Mouse (Mus musculus): ENCODE data around the gene Gm11027. TPM values are rescaled to one million over a fixed set of nuclear protein-coding genes. Genes with fewer than 3 reads are reported as not detected.
A peak's percentile ranks its signal among the peaks of the same experiment; 100 is the strongest.

The Gm11027 gene
- polyA plus RNA-seq, 1 experiment = not detected

DNA sequence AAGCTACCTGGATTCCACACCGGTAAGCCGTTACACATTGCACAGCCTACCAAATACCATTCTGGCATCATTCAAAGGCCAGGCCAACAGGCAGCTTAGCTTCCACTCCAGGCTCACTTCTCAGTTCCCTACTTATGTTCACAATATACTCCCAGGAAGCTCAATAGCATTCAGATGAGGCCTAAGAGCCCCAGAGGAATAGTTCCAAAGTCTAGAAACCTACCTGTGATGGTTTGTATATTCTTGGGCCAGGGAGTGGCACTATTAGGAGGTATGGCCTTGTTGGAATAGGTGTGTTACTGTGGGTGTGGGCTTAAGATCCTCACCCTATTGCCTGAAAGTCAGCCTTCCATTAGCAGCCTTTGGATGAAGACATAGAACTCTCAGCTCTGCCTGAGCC, 4.1 kb upstream of the Gm11027 start:
- Histone ChIP-seq H3K4me1 (ENCODE audit: control insufficient read depth) (peaks cover 22% of the 10 kb centered on the region), H3K4me3 (replicated peaks) (no peak overlapping the region), H3K9me3 (ENCODE audit: control insufficient read depth, low read length) (no peaks in the 10 kb centered on the region), H3K36me3 (ENCODE audit: control insufficient read depth) (no peaks in the 10 kb centered on the region), H3K27me3 (ENCODE audit: control insufficient read depth) (no peaks in the 10 kb centered on the region)
- TF ChIP-seq TAL1 (IDR thresholded peaks at IDR 0.05; ENCODE audit: low read length) (no peak), GATA1 (IDR thresholded peaks at IDR 0.05; ENCODE audit: low read length) (no peak)

DNA sequence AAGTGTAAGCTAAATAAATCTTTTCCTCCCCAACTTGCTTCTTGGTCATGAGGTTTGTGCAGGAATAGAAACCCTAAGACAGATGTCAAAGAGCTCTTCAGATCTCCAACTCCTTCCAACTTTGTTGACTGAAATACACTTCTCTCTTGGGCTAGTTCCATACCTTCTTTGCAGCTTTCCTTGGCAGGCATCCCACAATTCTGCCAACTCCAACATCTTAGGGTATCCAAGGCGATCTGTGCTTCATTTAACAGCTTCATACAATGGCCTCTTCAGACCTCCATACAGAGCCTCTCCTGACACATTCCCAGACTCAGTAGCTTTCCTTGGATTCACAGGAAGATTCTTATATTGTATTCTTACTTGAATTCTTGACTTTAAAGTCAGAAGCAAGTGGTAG, 1.5 kb upstream of the Gm11027 start:
- TF ChIP-seq GATA1 (IDR thresholded peaks at IDR 0.05; ENCODE audit: low read length) = no peak
- TF ChIP-seq TAL1 (IDR thresholded peaks at IDR 0.05; ENCODE audit: low read length) = no peak
- Histone ChIP-seq H3K27me3 (ENCODE audit: control insufficient read depth) (no peaks in the 10 kb centered on the region), H3K4me1 (ENCODE audit: control insufficient read depth) (peaks cover 46% of the 10 kb centered on the region), H3K36me3 (ENCODE audit: control insufficient read depth) (no peaks in the 10 kb centered on the region), H3K4me3 (replicated peaks) (no peak overlapping the region), H3K9me3 (ENCODE audit: control insufficient read depth, low read length) (no peaks in the 10 kb centered on the region)

DNA sequence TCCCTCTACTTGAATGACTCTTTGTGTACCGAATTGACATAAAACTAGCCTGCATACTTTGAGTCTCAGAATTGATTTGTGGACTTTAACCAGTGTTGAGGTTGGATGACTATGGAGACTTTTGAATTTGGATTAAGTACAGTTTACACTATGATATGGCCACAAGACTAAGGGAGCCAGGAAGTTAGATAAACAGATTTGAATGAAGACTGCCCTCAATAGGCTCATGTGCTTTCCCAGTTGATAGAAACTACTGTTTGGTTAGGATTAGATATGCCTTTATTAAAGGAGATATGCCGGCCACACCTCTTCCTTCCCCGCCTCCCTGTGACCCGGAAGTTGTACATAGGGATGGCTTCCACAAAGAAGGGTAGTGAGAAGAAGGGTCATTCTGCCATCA, 445 bp downstream of the Gm11027 start:
- no peak for TF ChIP-seq GATA1 (IDR thresholded peaks at IDR 0.05; ENCODE audit: low read length)
- no peak for TF ChIP-seq TAL1 (IDR thresholded peaks at IDR 0.05; ENCODE audit: low read length)
- H3K4me1 ChIP-seq (ENCODE audit: control insufficient read depth) = peaks cover 59% of the 10 kb centered on the region

DNA sequence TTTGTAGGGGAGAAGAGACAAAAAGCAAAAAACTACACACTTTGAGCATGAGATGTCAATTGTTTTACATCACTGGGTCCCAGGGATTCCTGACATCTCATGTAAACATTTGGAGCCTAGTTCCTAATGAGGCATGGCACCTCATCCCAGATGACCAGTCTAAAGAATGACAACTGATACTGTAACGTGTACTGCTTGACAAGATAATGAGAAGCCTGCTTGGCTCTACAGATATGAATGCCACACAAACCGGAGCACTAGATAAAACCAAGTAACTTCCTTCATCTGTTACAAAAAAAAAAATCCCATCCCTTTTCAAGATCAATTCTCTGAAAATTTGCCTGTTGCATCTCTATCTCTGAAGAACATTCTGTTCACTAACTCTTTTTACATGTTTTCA, 1.8 kb downstream of the Gm11027 start:
- Histone ChIP-seq H3K36me3 (ENCODE audit: control insufficient read depth) (no peaks in the 10 kb centered on the region), H3K4me1 (ENCODE audit: control insufficient read depth) (peaks cover 66% of the 10 kb centered on the region), H3K4me3 (replicated peaks) (no peak overlapping the region), H3K9me3 (ENCODE audit: control insufficient read depth, low read length) (no peaks in the 10 kb centered on the region), H3K27me3 (ENCODE audit: control insufficient read depth) (no peaks in the 10 kb centered on the region)
- TF ChIP-seq TAL1 (IDR thresholded peaks at IDR 0.05; ENCODE audit: low read length) (peak; percentile 47; the same call in 2 of the 3 replicates), GATA1 (IDR thresholded peaks at IDR 0.05; ENCODE audit: low read length) (peak; percentile 29; the same call in 1 of the 2 replicates)

More for the DNA sequence above, 445 bp downstream of the Gm11027 start:
- Histone ChIP-seq H3K36me3 (ENCODE audit: control insufficient read depth) (no peaks in the 10 kb centered on the region), H3K27me3 (ENCODE audit: control insufficient read depth) (no peaks in the 10 kb centered on the region), H3K9me3 (ENCODE audit: control insufficient read depth, low read length) (no peaks in the 10 kb centered on the region), H3K4me3 (replicated peaks) (no peak overlapping the region)

DNA sequence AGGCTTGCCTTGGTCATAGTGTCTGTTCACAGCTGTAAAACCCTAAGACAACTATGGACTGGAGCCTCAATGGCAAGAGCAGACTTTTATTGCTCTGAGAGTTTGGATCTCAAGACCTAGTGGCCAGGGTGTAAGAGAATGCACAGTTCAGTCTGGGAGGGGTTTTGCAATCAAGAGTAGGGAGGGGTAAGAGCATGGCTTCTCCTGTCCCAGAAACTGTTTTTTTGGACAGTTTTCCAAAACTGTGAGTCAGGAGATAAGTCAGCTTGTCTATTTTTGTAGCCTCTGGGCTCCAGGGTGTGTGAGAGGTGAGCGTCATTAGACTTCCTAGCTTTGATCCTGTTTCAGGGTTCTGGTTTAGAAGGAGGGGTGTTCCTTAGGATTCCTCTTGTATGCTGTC, 3.4 kb downstream of the Gm11027 start:
- Histone ChIP-seq H3K36me3 (ENCODE audit: control insufficient read depth) (no peaks in the 10 kb centered on the region), H3K27me3 (ENCODE audit: control insufficient read depth) (no peaks in the 10 kb centered on the region), H3K4me1 (ENCODE audit: control insufficient read depth) (peaks cover 74% of the 10 kb centered on the region), H3K4me3 (replicated peaks) (no peak overlapping the region), H3K9me3 (ENCODE audit: control insufficient read depth, low read length) (no peaks in the 10 kb centered on the region)
- TF ChIP-seq TAL1 (IDR thresholded peaks at IDR 0.05; ENCODE audit: low read length) (no peak), GATA1 (IDR thresholded peaks at IDR 0.05; ENCODE audit: low read length) (no peak)

DNA sequence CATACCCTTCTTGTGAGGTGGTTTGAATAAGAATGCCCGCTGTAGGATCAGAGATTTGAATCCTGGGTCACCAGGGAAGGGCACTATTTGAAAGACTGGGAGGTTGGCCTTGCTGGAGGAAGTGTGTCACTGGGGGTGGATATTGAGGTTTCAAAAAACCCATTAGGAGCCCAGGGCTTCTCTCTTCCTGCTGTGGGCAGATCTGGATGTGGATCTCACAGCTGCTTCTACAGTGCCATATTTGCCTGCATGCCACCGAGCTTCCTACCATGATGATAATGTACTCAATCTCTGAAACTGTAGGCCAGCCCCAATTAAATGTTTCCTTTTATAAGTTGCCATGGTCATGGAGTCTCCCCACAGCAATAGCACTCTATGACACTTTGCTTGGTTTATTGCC, 4.0 kb downstream of the Gm11027 start:
- Histone ChIP-seq H3K4me3 (replicated peaks) (no peak overlapping the region), H3K9me3 (ENCODE audit: control insufficient read depth, low read length) (no peaks in the 10 kb centered on the region), H3K36me3 (ENCODE audit: control insufficient read depth) (no peaks in the 10 kb centered on the region), H3K27me3 (ENCODE audit: control insufficient read depth) (no peaks in the 10 kb centered on the region), H3K4me1 (ENCODE audit: control insufficient read depth) (peaks cover 79% of the 10 kb centered on the region)
- TF ChIP-seq GATA1 (IDR thresholded peaks at IDR 0.05; ENCODE audit: low read length) (no peak), TAL1 (IDR thresholded peaks at IDR 0.05; ENCODE audit: low read length) (no peak)

DNA sequence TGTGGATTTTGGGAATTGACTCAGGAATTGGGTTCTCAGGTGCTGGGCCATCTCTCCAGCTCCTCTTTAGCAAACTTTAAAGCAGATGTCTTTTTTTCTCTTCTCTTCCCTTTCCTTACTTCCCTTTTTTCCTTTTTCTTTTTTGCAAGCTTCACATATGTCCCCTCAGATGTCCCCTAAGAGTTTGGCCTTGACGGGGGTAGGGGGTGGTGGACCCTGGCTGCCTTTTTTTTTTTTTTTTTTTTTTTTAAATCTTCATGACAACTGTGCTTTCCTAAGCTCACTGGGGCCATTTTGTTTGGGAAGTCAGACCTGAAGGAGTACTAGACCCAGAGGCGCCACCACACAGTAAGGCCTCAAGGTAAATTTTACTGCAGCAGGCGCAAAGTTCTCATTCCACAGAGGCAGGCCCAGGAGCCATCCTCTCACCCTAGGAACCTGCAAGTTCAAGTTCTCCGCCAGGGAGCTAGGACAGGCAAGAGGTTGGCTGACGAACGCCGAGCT, 5.0 kb downstream of the Gm11027 start:
- Histone ChIP-seq H3K9me3 (ENCODE audit: control insufficient read depth, low read length) (no peaks in the 10 kb centered on the region), H3K4me1 (ENCODE audit: control insufficient read depth) (peaks cover 80% of the 10 kb centered on the region), H3K4me3 (replicated peaks) (peak overlapping the region; percentile 100), H3K36me3 (ENCODE audit: control insufficient read depth) (peaks cover 2% of the 10 kb centered on the region; the same call in 1 of the 2 replicates), H3K27me3 (ENCODE audit: control insufficient read depth) (no peaks in the 10 kb centered on the region)
- no peak for TF ChIP-seq TAL1 (IDR thresholded peaks at IDR 0.05; ENCODE audit: low read length)
- TF ChIP-seq GATA1 (IDR thresholded peaks at IDR 0.05; ENCODE audit: low read length) = no peak

DNA sequence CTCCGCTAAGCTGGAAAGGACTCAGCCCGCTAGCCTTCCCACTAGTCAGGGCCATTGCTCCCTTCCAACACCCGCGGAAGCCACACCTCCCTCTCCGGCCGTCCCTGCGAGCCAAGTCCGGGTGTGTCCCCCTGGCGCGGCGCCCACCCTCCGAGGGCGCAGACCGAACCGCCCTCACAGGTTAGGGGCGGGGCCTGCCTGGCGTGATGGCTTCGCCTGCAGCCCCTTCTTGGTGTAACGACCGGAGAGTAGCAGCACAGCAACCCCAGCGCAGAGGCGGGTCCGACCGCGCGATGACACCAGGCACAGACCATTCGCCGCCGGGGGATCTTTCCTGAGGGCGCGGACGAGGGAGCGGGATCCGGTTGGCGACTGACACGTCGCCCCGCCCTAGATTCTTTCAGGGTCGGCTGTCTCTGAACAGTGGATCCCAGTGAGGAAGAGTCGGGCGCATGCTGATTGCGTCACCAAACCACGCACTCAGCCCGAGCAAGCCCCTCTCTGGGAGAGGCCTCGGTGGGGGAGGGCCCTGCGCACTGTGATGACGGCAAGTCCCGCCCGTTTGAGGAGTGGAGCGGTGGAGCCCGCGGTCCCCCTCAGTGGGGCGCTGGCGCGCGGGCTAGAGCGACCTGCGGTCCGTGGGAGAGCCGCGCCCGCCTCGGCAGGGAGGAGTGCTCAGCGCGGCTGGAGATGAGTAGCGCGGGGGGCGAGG, 5.6 kb downstream of the Gm11027 start, which contains the start of gene Esyt2:
Esyt2 (plus strand) TSS at position 544 of the 712 bp plus-strand sequence.
- Histone ChIP-seq H3K9me3 (ENCODE audit: control insufficient read depth, low read length) (no peaks in the 10 kb centered on the region), H3K4me1 (ENCODE audit: control insufficient read depth) (peaks cover 76% of the 10 kb centered on the region), H3K36me3 (ENCODE audit: control insufficient read depth) (peaks cover 5% of the 10 kb centered on the region), H3K4me3 (replicated peaks) (peak within 1 kb of the TSS; percentile 100), H3K27me3 (ENCODE audit: control insufficient read depth) (no peaks in the 10 kb centered on the region)
- no peak for TF ChIP-seq TAL1 (IDR thresholded peaks at IDR 0.05; ENCODE audit: low read length)
- TF ChIP-seq GATA1 (IDR thresholded peaks at IDR 0.05; ENCODE audit: low read length) = no peak

DNA sequence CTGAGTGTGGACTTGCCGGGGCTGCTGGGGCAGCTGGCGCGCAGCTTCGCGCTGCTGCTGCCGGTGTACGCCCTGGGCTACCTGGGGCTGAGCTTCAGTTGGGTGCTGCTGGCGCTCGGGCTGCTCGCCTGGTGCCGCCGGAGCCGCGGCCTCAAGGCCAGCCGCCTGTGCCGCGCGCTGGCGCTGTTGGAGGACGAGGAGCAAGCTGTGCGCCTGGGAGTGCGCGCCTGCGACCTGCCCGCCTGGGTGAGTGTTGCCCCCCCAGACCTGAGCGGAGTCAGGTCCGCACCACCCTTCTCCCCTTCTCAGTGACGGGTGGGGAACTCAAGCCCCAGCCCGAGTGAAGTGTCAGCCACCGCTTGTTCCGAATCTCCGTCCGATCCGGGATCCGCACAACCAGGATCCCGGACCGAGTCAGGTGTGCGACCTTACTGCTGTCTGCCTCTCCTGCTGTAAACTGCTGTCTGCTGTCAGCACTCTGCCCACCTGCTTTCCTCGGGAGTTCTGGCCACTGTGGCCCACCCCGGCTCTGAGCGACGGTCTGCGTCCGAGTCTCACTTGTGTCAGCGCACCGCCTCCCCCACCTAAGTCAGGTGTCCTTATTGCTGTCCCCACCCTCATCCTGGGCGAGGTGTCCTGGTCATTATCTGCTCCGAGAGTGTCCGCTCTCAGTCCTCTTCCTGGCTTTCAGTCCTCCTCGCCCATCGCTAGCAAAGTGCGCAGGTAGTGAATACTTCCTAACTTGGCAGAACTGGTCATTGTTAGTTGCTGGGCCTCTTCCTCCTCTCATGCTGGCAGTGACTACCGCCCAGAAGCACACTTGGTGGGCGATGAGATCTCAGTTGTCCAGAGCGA, 6.5 kb downstream of the Gm11027 start:
- no peaks in the 10 kb centered on the region for H3K27me3 ChIP-seq (ENCODE audit: control insufficient read depth)
- no peaks in the 10 kb centered on the region for H3K9me3 ChIP-seq (ENCODE audit: control insufficient read depth, low read length)
- H3K4me3 ChIP-seq (replicated peaks) = peak overlapping the region; percentile 100
- H3K36me3 ChIP-seq (ENCODE audit: control insufficient read depth) = peaks cover 10% of the 10 kb centered on the region
- H3K4me1 ChIP-seq (ENCODE audit: control insufficient read depth) = peaks cover 68% of the 10 kb centered on the region
- TF ChIP-seq TAL1 (IDR thresholded peaks at IDR 0.05; ENCODE audit: low read length) = no peak
- TF ChIP-seq GATA1 (IDR thresholded peaks at IDR 0.05; ENCODE audit: low read length) = no peak
